Mouse (Mus musculus) small intestine, adult 2 months (tissue): ENCODE data around the gene Gm20388.

Experiments
- CTCF ChIP-seq: fragments of 200-500 bp; IDR thresholded peaks from 2 replicates; pipeline ENCODE4 v1.5.1; 2012; ENCODE audit warnings: low read depth, mild to moderate bottlenecking, control low read depth, inconsistent platforms, low read length, moderate library complexity, mixed read lengths; ENCODE audit not compliant: insufficient replicate concordance, insufficient read length; ENCODE audit errors: extremely low read depth
- POLR2A ChIP-seq: fragments of 200-500 bp; IDR thresholded peaks from 2 replicates; pipeline ENCODE4 v1.6.1; 2012; ENCODE audit warnings: low read depth, mild to moderate bottlenecking, control low read depth, inconsistent platforms, low read length, moderate library complexity

DNA sequence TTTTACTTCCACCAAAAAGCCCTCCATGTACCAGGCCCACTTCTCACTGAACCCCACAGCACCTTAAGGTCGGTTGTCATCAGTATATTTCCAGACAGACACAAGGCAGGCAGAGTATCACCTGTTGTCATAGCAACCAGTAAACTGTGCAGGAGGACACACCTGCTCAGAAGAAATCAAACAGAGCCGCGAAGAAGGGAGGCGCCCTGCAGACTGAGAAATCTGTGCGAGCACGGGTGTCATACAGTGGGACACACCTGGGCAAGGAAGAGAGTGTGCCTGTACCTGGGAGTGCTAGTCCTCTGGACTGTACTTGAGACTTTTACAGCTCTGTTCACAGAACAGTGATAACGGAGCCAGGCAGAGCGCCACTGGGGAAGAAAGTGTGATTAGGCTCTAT, 3798.1 kb downstream of the Gm20388 start:
- TF ChIP-seq POLR2A (no peak), CTCF (no peak)
